ENCODE assay signal across 7 mouse cellular contexts in the genomic region with DNA sequence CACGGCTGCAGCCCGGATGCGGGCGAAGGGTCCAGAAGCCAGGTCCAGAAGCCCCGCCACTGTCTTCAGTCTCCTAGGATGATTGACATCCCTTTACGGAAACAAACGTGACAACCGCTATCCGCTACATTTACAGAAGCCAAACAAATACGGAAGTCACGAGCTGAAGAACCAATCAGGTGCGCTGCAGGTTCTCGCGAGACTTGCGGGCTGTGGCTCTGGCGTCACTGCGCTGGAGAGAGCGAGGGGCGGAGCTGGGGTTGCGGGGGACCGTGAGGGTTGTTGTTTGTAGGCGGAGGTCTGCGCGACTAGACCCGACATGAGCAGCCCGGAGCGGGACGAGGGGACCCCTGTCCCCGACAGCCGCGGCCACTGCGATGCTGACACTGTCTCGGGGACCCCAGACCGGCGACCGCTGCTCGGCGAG. TPM values are rescaled to one million over a fixed set of nuclear protein-coding genes. Genes with fewer than 3 reads are reported as not detected.
DNase-seq lines count a peak whose midpoint lies in the region; ATAC-seq lines count a peak whose summit lies in the region.

A gene (plus strand): TSS at position 229 of the 427 bp plus-strand sequence.

- no peaks in the 10 kb centered on the region; the same call in 1 of the 2 replicates for H3K36me3 ChIP-seq in embryonic facial prominence, embryonic 12.5 days
- H3K36me3 ChIP-seq in limb, embryonic 11.5 days (ENCODE audit: control insufficient read depth, insufficient read depth, low read length), result no peaks in the 10 kb centered on the region
- peaks cover 7% of the 10 kb centered on the region for H3K36me3 ChIP-seq in midbrain, embryonic 14.5 days (ENCODE audit: control insufficient read depth, insufficient read depth, low read length)

- peaks cover 8% of the 10 kb centered on the region for H3K4me1 ChIP-seq in embryonic facial prominence, embryonic 12.5 days
- H3K4me1 ChIP-seq in limb, embryonic 11.5 days (ENCODE audit: control insufficient read depth, insufficient read depth, low read length), result peaks cover 9% of the 10 kb centered on the region; the same call in 1 of the 2 replicates
- H3K4me1 ChIP-seq in midbrain, embryonic 14.5 days (ENCODE audit: control insufficient read depth, insufficient read depth, low read length), result peaks cover 17% of the 10 kb centered on the region

- H3K9ac ChIP-seq in embryonic facial prominence, embryonic 12.5 days, result peak within 1 kb of the TSS; percentile 92
- H3K9ac ChIP-seq in limb, embryonic 11.5 days (ENCODE audit: low read length), result peak within 1 kb of the TSS; percentile 92
- peak within 1 kb of the TSS; percentile 93 for H3K9ac ChIP-seq in midbrain, embryonic 14.5 days (replicated peaks; ENCODE audit: low read length)

- no peaks in the 10 kb centered on the region for H3K9me3 ChIP-seq in embryonic facial prominence, embryonic 12.5 days
- H3K9me3 ChIP-seq in limb, embryonic 11.5 days (ENCODE audit: control insufficient read depth, low read length), result no peaks in the 10 kb centered on the region
- no peaks in the 10 kb centered on the region for H3K9me3 ChIP-seq in midbrain, embryonic 14.5 days (ENCODE audit: control insufficient read depth, low read length)

- no peaks in the 10 kb centered on the region for H3K27me3 ChIP-seq in embryonic facial prominence, embryonic 12.5 days
- H3K27me3 ChIP-seq in limb, embryonic 11.5 days (ENCODE audit: control insufficient read depth, insufficient read depth, low read length), result no peaks in the 10 kb centered on the region
- H3K27me3 ChIP-seq in midbrain, embryonic 14.5 days (ENCODE audit: control insufficient read depth, insufficient read depth, low read length), result no peaks in the 10 kb centered on the region

- peak within 1 kb of the TSS; percentile 80 for H3K27ac ChIP-seq in embryonic facial prominence, embryonic 12.5 days
- 0 out of 2 replicates have a peak within 1 kb of the TSS, but pooled peaks have one; percentile 36 for H3K27ac ChIP-seq in limb, embryonic 11.5 days (replicated peaks; ENCODE audit: low read depth, low read length)
- H3K27ac ChIP-seq in midbrain, embryonic 14.5 days (replicated peaks; ENCODE audit: low read depth, low read length), result peak within 1 kb of the TSS; percentile 89

- WGBS in embryonic facial prominence, embryonic 12.5 days, result under 1% methylated on average over 38 of the region's 38 CpGs
- WGBS in limb, embryonic 11.5 days, result under 1% methylated on average over 36 of the region's 38 CpGs
- WGBS in midbrain, embryonic 14.5 days, result under 1% methylated on average over 38 of the region's 38 CpGs

- peak; percentile 98 for DNase-seq in adrenal gland, postnatal 25 days
- DNase-seq in heart, adult 11 months, result peak; percentile 100
- DNase-seq in kidney, adult 18-20 months, result peak; percentile 99
- peak; percentile 99 for DNase-seq in limb, embryonic 11.5 days (ENCODE audit: low spot score)
- peak; percentile 99 for DNase-seq in midbrain, embryonic 14.5 days
- DNase-seq in spleen, adult 18-20 months, result peak; percentile 96 to 97

- peak within 1 kb of the TSS; percentile 75 for H3K4me2 ChIP-seq in embryonic facial prominence, embryonic 12.5 days (replicated peaks)
- H3K4me2 ChIP-seq in limb, embryonic 11.5 days (ENCODE audit: low read depth, severe bottlenecking), result peak within 1 kb of the TSS; percentile 57
- peak within 1 kb of the TSS; percentile 80 for H3K4me2 ChIP-seq in midbrain, embryonic 14.5 days (ENCODE audit: low read length)

- peak; percentile 97 for ATAC-seq in embryonic facial prominence, embryonic 12.5 days (ENCODE audit: insufficient number of reproducible peaks, insufficient read depth, low FRiP score, low TSS enrichment)
- peak; percentile 98 for ATAC-seq in limb, embryonic 11.5 days (ENCODE audit: insufficient number of reproducible peaks, low FRiP score, low TSS enrichment, low read depth)
- peak; percentile 98 for ATAC-seq in midbrain, embryonic 14.5 days (ENCODE audit: low FRiP score, low TSS enrichment)

- H3K4me3 ChIP-seq in embryonic facial prominence, embryonic 12.5 days, result peak within 1 kb of the TSS; percentile 99
- peak within 1 kb of the TSS; percentile 99 for H3K4me3 ChIP-seq in limb, embryonic 11.5 days (ENCODE audit: low read depth, low read length)
- peak within 1 kb of the TSS; percentile 94 for H3K4me3 ChIP-seq in midbrain, embryonic 14.5 days (replicated peaks; ENCODE audit: low read depth, low read length)

RNA-seq across cellular contexts. Expression of the gene that starts here (rescaled TPM):
- 59.9 and 66.6 TPM in 2 replicates for total RNA-seq in adrenal gland, postnatal 25 days (2021)
- polyA plus RNA-seq in embryonic facial prominence, embryonic 12.5 days (2016; fragmentation: Nextera tagmentation; extraction: Ambion mirVana), result 93.2 and 94.1 TPM in 2 replicates
- polyA plus RNA-seq in limb, embryonic 11.5 days (2014; fragmentation: Nextera tagmentation; extraction: Ambion mirVana), result 55.8 and 60.3 TPM in 2 replicates
- 99.8 and 106 TPM in 2 replicates for polyA plus RNA-seq in midbrain, embryonic 14.5 days (2014; fragmentation: Nextera tagmentation; extraction: Ambion mirVana)

Comparison
In these comparisons a context has a peak if more than half of its experiments do, and no peak if none do; other contexts are left out.
1. Peak in every context shown above with its lines: DNase-seq, ATAC-seq, H3K4me3 ChIP-seq and H3K27ac ChIP-seq.
2. H3K27ac ChIP-seq: peak in every context shown above with its lines; median percentile 89 in midbrain, embryonic 14.5 days; 80 in embryonic facial prominence, embryonic 12.5 days; 36 in limb, embryonic 11.5 days.